Mouse (Mus musculus) midbrain, embryonic 14.5 days (tissue): ENCODE data around the gene Atp5d. TPM values are rescaled to one million over a fixed set of nuclear protein-coding genes. Genes with fewer than 3 reads are reported as not detected.

Source experiments
- ATAC-seq: fragments of 200-750 bp; cut with Nextera tagmentation; 2 replicates; pipeline ENCODE4 v1.8.0; 2017; ENCODE audit warnings: moderate number of reproducible peaks, moderate library complexity; ENCODE audit not compliant: low FRiP score, low TSS enrichment
- DNase-seq: peaks from one replicate; pipeline ENCODE4 v3.0.0-alpha.2; 2015
- H3K27ac ChIP-seq: fragments of 300-500 bp; sonication (generic); replicated peaks from 2 replicates; pipeline ENCODE4 v1.5.1; 2014; ENCODE audit warnings: mild to moderate bottlenecking, low read depth, low read length, moderate library complexity
- H3K27me3 ChIP-seq: fragments of 300-500 bp; sonication (generic); 2 replicates; pipeline ENCODE4 v1.6.1; 2014; ENCODE audit warnings: low read length, control low read depth, mixed read lengths; ENCODE audit not compliant: control insufficient read depth, insufficient read depth
- H3K36me3 ChIP-seq: fragments of 300-500 bp; sonication (generic); 2 replicates; pipeline ENCODE4 v1.6.1; 2014; ENCODE audit warnings: low read length, control low read depth; ENCODE audit not compliant: control insufficient read depth, insufficient read depth
- H3K4me1 ChIP-seq: fragments of 300-500 bp; sonication (generic); 2 replicates; pipeline ENCODE4 v1.6.1; 2014; ENCODE audit warnings: mild to moderate bottlenecking, antibody characterized with exemption, low read length, control low read depth; ENCODE audit not compliant: control insufficient read depth, insufficient read depth
- H3K4me2 ChIP-seq: fragments of 300-500 bp; sonication (generic); 2 replicates; pipeline ENCODE4 v1.6.1; 2014; ENCODE audit warnings: mild to moderate bottlenecking, low read length, moderate library complexity
- H3K4me3 ChIP-seq: fragments of 300-500 bp; sonication (generic); replicated peaks from 2 replicates; pipeline ENCODE4 v1.5.1; 2014; ENCODE audit warnings: low read depth, low read length
- H3K9ac ChIP-seq: fragments of 300-500 bp; sonication (generic); replicated peaks from 2 replicates; pipeline ENCODE4 v1.6.1; 2014; ENCODE audit warnings: mild to moderate bottlenecking, low read length, moderate library complexity
- H3K9me3 ChIP-seq: fragments of 300-500 bp; sonication (generic); 2 replicates; pipeline ENCODE4 v1.6.1; 2016; ENCODE audit warnings: low read length, control low read depth, mixed read lengths; ENCODE audit not compliant: control insufficient read depth
- WGBS: fragments of 180-500 bp; shearing (Covaris S2); extraction: QIAGEN DNeasy Blood & Tissue Kit; methylation state at CpG from one replicate; pipeline ENCODE4 v1.1.7; 2014; 5-methylcytosine and 5-hydroxymethylcytosine counted together
- polyA plus RNA-seq: library from polyadenylated mRNA; unstranded; fragments of >200 nt; fragmentation: Nextera tagmentation; extraction: Ambion mirVana; gene quantifications from 2 replicates; pipeline ENCODE4 v1.2.1, GENCODE M21; 2014

Atp5d gene
- polyA plus RNA-seq, 1 experiment from 2014 or later, result 407 TPM

DNA sequence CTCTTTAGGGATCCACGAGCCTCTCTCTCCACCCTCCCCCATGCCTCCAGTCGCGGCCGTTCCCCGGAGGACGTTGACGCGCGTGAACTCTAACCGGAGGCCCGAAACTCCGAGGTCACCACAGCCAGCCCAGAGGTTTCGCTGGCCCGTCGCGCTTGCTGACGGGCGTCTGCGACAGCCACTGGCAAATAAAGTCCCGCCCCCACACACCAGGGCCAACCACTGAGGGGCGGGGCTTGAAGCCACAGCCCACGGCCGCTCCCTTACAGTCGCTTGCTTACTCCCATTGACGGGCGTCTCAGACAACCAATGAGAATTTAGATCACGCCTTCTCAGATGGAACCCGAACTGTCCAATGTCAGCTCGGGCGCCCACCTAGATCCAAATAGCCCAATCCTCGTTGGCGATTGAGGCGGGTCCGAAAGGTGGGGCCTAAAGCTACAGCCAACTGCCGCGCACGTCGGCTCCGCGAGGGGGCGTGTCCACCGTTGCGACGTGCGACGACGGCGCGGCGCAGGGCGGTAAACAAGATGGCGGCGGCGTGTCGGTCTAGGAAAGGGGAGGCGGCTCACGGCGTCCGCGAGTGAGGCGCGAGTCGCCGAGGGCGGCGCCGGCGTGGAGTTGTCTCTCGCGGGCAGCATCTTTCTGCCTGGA lies 23.0 kb upstream of the Atp5d start, which contains the start of gene Stk11:
Stk11 (plus strand) TSS at position 514 of the 654 bp plus-strand sequence.
- ATAC-seq (peak; percentile 98), DNase-seq (peak; percentile 100)
- Histone ChIP-seq H3K4me3 (peak within 1 kb of the TSS; percentile 83), H3K4me2 (peak within 1 kb of the TSS; percentile 86), H3K36me3 (peaks cover 11% of the 10 kb centered on the region; the same call in 1 of the 2 replicates), H3K9me3 (no peaks in the 10 kb centered on the region), H3K4me1 (peaks cover 35% of the 10 kb centered on the region), H3K9ac (peak within 1 kb of the TSS; percentile 78), H3K27ac (peak within 1 kb of the TSS; percentile 84), H3K27me3 (no peaks in the 10 kb centered on the region)
- WGBS, result under 1% methylated on average over 68 of the region's 70 CpGs

DNA sequence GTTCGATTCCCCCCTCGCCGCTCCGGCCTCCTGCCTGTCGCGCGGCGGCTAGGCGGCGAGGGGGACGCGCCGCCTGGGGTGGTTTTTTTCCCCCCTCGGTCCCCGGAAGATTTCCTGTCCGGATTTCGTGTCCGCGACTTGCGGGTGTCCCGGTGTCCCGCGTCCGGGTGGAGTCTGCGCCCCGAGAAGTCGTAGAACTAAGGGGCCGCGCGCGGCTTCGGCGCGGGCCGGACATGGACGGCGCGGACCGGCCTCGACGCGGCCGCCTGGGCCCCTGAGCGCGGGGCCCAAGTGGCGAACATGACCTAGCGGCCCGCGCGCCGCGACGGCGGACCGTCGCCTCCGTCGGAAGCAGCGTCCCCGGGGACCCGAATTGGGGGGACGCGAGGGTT lies 22.5 kb upstream of the Atp5d start:
- peak overlapping the region; percentile 86 for H3K4me2 ChIP-seq
- peak overlapping the region; percentile 84 for H3K27ac ChIP-seq
- H3K4me1 ChIP-seq, result peaks cover 35% of the 10 kb centered on the region
- DNase-seq, result peak; percentile 56
- no peaks in the 10 kb centered on the region for H3K9me3 ChIP-seq
- H3K27me3 ChIP-seq, result no peaks in the 10 kb centered on the region
- peak overlapping the region; percentile 78 for H3K9ac ChIP-seq
- ATAC-seq, result no peak
- WGBS, result under 1% methylated on average over 63 of the region's 63 CpGs
- peaks cover 16% of the 10 kb centered on the region for H3K36me3 ChIP-seq
- H3K4me3 ChIP-seq, result peak overlapping the region; percentile 83

DNA sequence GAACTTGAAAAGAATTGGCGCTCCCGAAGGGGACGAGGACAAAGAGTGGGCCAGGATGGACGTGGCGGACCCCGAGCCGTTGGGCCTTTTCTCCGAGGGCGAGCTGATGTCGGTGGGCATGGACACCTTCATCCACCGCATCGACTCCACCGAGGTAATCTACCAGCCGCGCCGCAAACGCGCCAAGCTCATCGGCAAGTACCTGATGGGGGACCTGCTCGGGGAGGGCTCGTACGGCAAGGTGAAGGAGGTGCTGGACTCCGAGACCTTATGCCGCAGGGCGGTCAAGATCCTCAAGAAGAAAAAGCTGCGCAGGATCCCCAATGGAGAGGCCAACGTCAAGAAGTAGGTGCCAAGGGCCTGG lies 21.9 kb upstream of the Atp5d start:
- Histone ChIP-seq H3K4me3 (peak overlapping the region; percentile 83), H3K27ac (no peak overlapping the region), H3K4me2 (peak overlapping the region; percentile 86), H3K27me3 (no peaks in the 10 kb centered on the region), H3K9ac (peak overlapping the region; percentile 78), H3K4me1 (peaks cover 35% of the 10 kb centered on the region), H3K9me3 (no peaks in the 10 kb centered on the region), H3K36me3 (peaks cover 17% of the 10 kb centered on the region)
- DNase-seq (peak; percentile 46), ATAC-seq (no peak)
- under 1% methylated on average over 27 of the region's 27 CpGs for WGBS

DNA sequence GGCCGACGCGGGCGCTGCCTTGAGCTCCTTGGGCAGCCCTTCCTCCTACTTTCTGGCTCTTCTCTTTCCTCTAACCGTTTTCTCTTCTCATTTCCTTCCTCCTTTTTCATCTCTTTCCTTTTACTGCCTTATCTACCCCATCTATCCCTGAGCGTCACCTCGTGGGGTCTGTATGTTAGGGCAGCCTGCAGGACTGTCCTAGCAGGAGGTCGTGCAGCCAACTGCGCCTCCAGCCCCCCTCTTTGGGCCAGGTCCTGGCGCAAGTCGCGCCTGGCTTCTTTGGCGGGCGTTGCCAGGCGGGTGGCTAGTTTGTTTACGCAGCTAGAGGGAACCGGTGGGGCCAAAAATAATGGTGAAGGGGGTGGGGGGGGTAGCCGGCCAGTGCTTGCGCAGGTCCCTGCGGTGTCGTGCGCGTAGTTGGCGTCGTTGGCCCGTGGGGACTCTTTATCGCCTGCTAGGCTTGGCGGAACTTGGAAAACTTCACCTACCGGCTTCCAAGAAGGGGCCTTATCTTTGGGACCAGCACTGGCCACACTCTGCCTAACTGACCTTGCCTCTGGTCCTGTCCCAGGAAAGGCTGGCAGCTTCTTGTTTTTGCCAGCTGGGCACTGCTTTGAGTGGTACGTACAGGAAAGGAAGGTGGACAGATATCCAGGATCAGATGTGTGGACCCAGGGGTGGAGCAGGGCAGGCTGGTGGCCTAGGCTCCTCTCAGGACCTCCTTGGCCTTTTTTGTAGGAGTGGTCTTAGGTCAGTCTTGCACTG lies 21.3 kb upstream of the Atp5d start:
- Histone ChIP-seq H3K27me3 (no peaks in the 10 kb centered on the region), H3K4me1 (peaks cover 35% of the 10 kb centered on the region), H3K4me3 (peak overlapping the region; percentile 83), H3K27ac (no peak overlapping the region), H3K9ac (peak overlapping the region; percentile 78), H3K4me2 (peak overlapping the region; percentile 86), H3K9me3 (no peaks in the 10 kb centered on the region), H3K36me3 (peaks cover 17% of the 10 kb centered on the region)
- DNase-seq, result no peak
- no peak for ATAC-seq
- WGBS, result 5% methylated on average over 30 of the region's 30 CpGs

DNA sequence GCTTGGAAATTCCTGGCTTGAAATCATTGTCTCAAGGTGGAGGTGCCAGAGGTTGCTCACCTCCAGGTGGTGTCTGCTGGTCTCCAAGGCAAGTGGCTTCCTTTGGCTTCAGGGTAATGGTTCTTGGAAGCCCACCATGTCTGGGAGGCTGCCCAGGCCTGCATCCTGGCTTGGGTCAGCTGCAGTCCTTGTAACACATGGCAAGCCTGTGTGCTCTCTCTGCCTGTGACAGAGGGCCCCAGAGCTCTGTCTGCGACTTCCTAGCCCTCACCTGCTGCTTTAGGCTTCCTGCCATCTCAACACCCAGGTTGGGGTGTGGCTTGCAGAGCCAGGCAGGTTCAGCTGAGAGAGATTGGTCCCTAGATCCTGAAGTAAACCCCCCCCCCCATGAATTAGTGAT lies 20.7 kb upstream of the Atp5d start:
- peak overlapping the region; percentile 42; the same call in 1 of the 2 replicates for H3K27ac ChIP-seq
- H3K4me1 ChIP-seq, result peaks cover 35% of the 10 kb centered on the region

DNA sequence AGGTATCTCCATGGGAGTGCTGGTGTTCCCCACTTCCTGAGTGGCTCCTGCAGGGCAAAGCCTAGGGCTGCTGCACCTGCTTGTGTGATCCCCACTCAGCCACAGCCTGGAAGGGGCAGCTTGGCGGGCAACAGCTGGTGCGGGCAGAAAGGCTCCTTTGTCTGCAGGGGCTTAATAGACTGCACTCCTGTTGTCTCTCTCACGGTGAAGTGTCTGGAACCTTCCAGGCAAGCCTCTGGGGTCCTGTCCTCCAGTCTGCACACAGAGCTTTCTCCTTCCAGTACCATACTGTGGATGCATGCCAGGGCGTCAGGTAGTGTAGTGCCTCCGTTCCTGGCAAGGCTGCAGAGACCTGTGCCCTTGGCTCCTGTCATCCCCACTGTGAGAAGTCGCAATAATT lies 19.9 kb upstream of the Atp5d start:
- ATAC-seq, result no peak
- Histone ChIP-seq H3K9me3 (no peaks in the 10 kb centered on the region), H3K27me3 (no peaks in the 10 kb centered on the region), H3K36me3 (peaks cover 17% of the 10 kb centered on the region), H3K9ac (peak overlapping the region; percentile 40), H3K4me3 (peak overlapping the region; percentile 83; the same call in 1 of the 2 replicates), H3K27ac (peak overlapping the region; percentile 42; the same call in 1 of the 2 replicates), H3K4me2 (peak overlapping the region; percentile 86), H3K4me1 (peaks cover 35% of the 10 kb centered on the region)
- DNase-seq, result no peak
- 48% methylated on average over 6 of the region's 6 CpGs for WGBS

More for the DNA sequence above, 20.7 kb upstream of the Atp5d start:
- Histone ChIP-seq H3K9ac (peak overlapping the region; percentile 78), H3K4me3 (peak overlapping the region; percentile 83), H3K27me3 (no peaks in the 10 kb centered on the region), H3K36me3 (peaks cover 17% of the 10 kb centered on the region), H3K9me3 (no peaks in the 10 kb centered on the region), H3K4me2 (peak overlapping the region; percentile 86)
- DNase-seq, result no peak
- 65% methylated on average over 1 of the region's 1 CpGs for WGBS
- no peak for ATAC-seq

DNA sequence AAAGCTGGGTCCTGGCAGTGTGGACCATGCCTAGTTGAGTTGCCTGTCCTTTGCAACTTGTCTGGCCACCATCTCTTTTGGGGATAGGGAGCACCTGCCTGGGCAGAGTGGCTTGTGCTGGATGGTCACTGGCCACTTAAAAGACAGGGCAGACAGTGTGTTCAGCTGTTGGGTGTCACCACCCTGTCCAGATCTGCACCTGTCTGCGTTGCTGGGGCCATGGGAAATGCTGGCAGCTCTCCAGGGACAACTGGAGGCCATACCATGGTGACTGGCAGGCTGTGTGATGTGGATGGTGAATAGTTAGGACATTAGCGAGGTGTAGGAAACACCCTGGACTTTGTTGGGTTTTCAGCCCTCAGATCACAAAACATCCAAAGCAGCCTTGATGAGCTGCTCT lies 18.3 kb upstream of the Atp5d start:
- WGBS, result 69% methylated on average over 2 of the region's 2 CpGs
- H3K4me1 ChIP-seq, result peaks cover 29% of the 10 kb centered on the region
- no peak overlapping the region for H3K27ac ChIP-seq
- no peak for ATAC-seq
- peaks cover 28% of the 10 kb centered on the region for H3K36me3 ChIP-seq
- no peak overlapping the region for H3K4me3 ChIP-seq
- no peaks in the 10 kb centered on the region for H3K9me3 ChIP-seq
- no peak overlapping the region for H3K4me2 ChIP-seq
- no peaks in the 10 kb centered on the region for H3K27me3 ChIP-seq
- no peak for DNase-seq
- 0 out of 2 replicates have a peak overlapping the region, but pooled peaks have one; percentile 12 for H3K9ac ChIP-seq

DNA sequence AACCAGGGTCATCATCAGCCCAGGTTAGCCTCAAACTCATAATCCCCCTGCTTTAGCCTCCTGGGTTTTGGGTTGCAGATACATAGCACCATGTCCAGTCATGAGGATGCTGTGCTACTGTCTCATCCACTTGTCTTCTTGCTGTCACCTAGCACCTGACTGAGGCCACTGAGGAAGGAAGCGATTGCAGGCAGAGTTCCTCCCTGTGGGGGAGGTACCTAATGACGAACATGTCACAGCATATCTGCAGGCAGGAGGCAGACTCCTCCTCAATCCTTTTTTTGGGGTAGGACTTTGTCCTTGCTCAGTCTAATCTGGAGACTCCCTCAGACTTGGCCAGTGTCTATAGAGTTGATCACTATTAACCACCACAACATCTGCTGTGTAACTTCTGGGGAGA lies 16.8 kb upstream of the Atp5d start:
- Histone ChIP-seq H3K36me3 (peaks cover 43% of the 10 kb centered on the region), H3K27ac (no peak overlapping the region), H3K4me3 (no peak overlapping the region), H3K4me2 (no peak overlapping the region), H3K4me1 (peaks cover 27% of the 10 kb centered on the region), H3K9me3 (no peaks in the 10 kb centered on the region), H3K27me3 (no peaks in the 10 kb centered on the region), H3K9ac (no peak overlapping the region)
- ATAC-seq, result no peak
- no peak for DNase-seq
- 96% methylated on average over 2 of the region's 2 CpGs for WGBS
